Mouse (Mus musculus) T-helper 1 cell (primary cell): Measurements from ENCODE around the gene Acoxl.

Source experiments
- in situ Hi-C: fragments of 300-600 bp; cut with MboI, MseI; formaldehyde crosslinking; loops from one replicate; pipeline ENCODE4 v1.15.1; 2025; ENCODE audit warnings: high pct_unique_total_duplicates

Acoxl gene

GRCm38 (mm10) chr2:128032111-128032510, 193.4 kb downstream of the Acoxl start:
- in situ Hi-C loops = no loop called here

GRCm38 (mm10) chr2:128033503-128033902, 194.8 kb downstream of the Acoxl start:
- in situ Hi-C loops = no loop called here

GRCm38 (mm10) chr2:128034066-128034665, 195.5 kb downstream of the Acoxl start:
- in situ Hi-C loops = no loop called here

- in situ Hi-C loops = no loop called here
These were observed 199.7 kb downstream of the Acoxl start for GRCm38 (mm10) chr2:128038259-128038890.

- in situ Hi-C loops = no loop called here
These were observed 202.5 kb downstream of the Acoxl start for GRCm38 (mm10) chr2:128041066-128041750.

DNA sequence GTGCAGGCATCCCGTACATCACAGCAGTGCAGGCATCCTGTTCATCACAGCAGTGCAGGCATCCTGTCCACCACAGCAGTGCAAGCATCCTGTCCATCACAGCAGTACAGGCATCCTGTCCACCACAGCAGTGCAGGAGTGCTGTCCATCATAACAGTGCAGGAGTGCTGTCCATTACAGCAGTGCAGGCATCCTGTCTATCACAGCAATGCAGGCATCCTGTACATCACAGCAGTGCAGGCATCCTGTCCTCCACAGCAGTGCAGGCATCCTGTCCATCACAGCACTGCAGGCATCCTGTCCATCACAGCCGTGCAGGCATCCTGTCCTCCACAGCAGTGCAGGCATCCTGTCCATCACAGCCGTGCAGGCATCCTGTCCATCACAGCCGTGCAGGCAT, 207.8 kb downstream of the Acoxl start:
- in situ Hi-C loops = no loop called here

GRCm38 (mm10) chr2:128054905-128055304, 216.2 kb downstream of the Acoxl start:
- in situ Hi-C loops = no loop called here

GRCm38 (mm10) chr2:128057872-128058271, 219.2 kb downstream of the Acoxl start:
- in situ Hi-C loops = no loop called here

GRCm38 (mm10) chr2:128058627-128059026, 220.0 kb downstream of the Acoxl start:
- in situ Hi-C loops = no loop called here

DNA sequence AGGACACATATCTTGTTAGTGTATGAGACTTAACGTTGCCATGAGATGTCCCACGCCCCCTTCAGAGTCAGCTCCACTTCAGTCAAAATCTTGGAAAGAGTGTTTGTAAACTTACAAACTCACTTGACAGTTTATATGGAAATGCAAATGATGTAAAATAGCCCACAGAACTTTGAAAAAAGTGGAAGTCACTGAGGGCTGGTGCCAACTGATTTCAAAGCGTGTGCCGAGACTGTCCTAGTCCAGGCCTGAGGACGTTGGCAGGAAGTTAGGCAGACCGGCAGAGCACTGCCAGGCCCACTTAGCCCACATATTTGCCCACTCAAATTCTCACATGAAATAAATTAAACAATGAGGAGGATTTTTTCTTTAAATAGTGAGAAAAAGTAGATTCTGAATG, 221.5 kb downstream of the Acoxl start:
- in situ Hi-C loops = no loop called here

- in situ Hi-C loops = no loop called here
These were observed 222.1 kb downstream of the Acoxl start for GRCm38 (mm10) chr2:128060680-128061287.

- in situ Hi-C loops = no loop called here
These were observed 222.8 kb downstream of the Acoxl start for GRCm38 (mm10) chr2:128061491-128061890.

DNA sequence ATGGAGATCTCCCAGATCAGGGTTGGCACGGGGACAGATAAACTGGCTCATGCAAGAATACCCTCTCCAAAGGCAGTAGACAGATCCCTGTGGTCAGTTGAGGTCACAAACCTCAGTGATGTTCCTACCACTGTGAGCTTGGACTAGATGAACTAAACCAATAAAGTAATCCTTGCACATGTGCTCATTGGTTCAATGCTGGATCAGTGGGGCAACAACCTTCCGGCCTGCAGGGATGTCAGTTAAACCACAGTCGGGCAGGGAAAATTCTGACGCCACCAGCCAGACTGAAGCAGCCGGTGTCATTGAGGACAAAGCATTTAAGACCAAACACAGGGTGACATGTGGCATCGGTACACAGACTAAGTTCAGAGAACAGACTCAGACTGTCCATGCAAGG, 224.1 kb downstream of the Acoxl start:
- in situ Hi-C loops = no loop called here

DNA sequence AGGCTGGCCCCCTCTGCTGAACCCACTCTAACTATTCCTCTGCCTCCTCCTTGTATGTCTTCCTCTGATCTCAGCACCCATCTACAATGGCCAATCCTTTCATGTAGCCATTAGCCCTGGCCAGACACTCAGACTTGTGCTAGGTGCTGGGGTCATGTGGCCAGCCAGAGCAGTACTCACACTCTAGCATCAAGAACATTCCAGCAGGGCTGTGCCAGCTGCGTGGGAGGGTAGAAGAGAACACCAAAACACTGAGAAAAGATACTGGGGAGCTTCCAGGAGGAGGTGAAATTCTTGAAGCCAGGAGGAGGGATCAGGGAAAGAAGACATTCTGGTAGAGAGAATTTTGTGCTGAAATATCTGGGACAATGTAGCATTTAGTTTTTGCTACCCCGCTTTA, 226.3 kb downstream of the Acoxl start:
- in situ Hi-C loops = no loop called here

DNA sequence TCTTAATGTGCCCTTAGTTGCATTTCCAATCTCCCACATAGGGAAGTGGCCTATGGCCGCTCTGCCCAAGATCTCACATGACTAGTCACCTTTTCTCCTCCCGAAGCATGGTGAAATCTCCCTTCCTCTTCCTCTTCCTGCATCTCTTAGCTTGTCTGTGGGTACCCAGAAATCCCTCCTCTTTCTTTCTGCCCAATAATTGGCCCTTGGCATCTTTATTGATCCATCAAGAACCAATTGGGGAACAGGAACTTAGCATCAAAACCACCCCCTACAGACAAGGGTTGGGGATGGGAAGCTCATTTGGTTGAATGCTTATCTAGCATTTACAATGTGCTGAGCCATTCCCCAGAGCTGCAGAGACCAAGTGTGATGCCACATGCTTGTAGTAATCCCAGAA, 226.9 kb downstream of the Acoxl start:
- in situ Hi-C loops = no loop called here

DNA sequence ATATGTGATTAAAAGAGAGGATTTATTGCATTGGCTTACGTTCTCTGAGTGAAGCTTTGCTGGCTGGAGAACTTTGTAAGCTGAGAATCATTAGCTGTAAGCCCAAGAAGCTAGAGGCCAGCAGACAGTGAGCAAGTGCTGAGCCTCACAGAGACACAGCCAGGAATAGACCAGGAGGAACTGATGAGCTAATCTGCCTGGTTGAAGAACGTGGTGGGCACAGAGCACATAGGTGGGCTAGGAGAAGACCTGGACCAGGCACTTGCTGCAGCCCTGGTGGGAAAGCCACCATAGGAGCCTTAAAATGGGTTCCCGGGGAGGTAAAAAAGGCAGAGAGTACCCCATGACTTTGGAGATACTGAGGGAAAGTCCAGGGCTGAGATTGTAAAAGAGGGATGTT, 228.5 kb downstream of the Acoxl start:
- in situ Hi-C loops = no loop called here

DNA sequence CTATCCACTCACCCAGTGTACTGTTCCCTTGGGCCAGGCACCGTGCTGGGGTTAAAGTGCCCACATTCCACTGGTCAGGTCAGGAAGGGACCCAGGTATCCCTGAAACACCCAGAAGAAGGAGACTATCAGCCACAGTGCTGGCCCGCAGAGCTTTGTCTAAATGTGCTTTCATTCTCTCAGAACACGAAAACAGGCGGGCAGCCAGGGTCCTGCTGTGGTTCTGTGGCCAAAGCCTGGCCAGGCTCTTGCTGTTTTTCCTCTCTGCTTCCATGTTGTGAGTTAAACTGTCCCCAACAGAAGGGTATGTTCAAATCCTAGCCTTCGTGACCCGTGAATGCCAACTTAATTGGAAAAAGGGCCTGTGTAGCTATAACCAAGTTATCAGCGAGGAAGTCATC, 228.9 kb downstream of the Acoxl start:
- in situ Hi-C loops = no loop called here

DNA sequence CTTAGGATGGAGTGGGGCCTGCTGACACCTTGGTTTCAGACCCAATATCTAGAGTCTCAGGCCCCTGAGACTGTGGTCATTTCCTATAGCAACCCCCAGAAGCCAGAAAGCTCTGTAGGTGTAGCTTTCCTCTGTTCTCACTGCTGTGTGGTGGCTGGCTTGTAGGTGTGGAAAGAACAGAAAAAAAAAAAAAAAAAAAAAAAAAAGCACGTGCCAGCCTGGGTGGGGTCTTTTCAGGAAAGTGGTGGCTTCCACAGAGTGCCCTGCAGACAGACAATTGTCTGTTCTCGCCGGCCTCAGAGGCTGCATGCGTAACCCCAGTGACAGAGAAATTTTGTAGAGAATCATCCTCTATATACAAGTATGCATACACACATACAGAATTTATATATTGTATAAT, 229.5 kb downstream of the Acoxl start:
- in situ Hi-C loops = no loop called here

- in situ Hi-C loops = no loop called here
These were observed 230.3 kb downstream of the Acoxl start for GRCm38 (mm10) chr2:128069025-128069424.

DNA sequence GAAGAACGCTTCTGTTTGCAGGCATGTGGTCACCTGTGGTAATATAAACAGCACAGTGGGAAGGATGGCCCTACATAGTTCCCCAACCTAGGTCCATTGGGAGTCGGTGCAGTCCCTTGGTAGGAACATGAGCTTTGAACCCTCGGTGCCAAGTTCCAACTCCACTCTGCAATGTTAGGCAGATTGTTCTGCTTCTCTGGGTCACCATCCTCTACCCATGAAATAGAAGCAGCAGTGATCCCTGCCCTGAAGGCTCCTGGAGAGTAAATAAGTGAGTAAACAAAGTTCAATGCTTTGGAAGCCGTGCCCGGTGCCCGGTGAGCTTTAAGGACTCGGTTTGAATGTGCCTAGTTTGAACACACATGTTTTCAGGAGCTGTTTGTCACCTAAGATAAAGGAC, 233.1 kb downstream of the Acoxl start:
- in situ Hi-C loops = no loop called here

DNA sequence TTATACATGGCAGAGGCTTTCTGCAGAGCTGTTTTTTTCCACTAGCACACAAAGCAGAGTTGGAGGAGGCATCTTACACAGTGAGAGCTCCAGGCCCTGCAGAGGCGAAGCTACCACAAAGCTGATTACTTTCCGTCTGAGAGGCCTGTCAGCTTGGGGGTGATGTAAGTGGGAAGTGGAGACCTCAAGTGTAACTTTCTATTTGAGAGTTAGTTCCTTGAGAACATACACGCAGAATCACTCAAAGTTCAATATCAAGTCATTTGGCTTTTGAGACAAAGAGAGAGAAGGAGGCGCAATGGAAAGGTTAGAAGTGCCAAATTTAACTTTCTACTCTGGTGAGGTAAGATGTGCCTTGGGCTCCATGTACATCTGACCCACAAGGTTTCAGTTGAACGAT, 234.3 kb downstream of the Acoxl start:
- in situ Hi-C loops = no loop called here

DNA sequence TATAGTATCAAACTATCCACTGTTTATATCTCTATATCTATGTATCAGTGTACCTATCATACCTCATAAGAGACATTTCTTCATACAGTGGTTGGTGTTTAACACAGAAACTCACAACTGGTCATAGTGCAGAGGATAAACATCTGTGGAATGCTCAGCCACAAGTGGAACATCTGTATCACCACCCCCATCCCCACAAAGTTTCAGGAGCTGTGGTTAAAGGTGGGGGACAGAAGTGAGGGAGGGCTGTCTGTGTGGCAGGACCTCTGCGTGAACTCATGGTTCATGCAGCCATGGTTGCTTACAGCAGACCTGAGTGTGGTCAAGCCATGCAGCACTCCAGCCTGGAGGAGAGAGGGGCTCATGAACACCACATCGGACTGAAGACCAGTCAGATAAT, 234.9 kb downstream of the Acoxl start:
- in situ Hi-C loops = no loop called here

GRCm38 (mm10) chr2:128076936-128077335, 238.3 kb downstream of the Acoxl start:
- in situ Hi-C loops = loop anchor here (5.0 kb wide), 1 partner anchor 45 kb away; no protein-coding TSS in a partner anchor
